Mouse (Mus musculus): ENCODE measurements around the gene Mdh2. TPM values are rescaled to one million over a fixed set of nuclear protein-coding genes. Genes with fewer than 3 reads are reported as not detected.

Gene Mdh2
- polyA plus RNA-seq, 1 experiment from 2014 or later, result 1,172 TPM

GRCm38 (mm10) chr5:135802641-135803040, 24.4 kb downstream of the Mdh2 start:
- H3K9me3 ChIP-seq (ENCODE audit: control insufficient read depth, low read length), result peaks cover 3% of the 10 kb centered on the region; the same call in 1 of the 2 replicates
- no peaks in the 10 kb centered on the region for H3K36me3 ChIP-seq (ENCODE audit: control insufficient read depth, insufficient read depth, low read length)
- no peak overlapping the region for H3K4me3 ChIP-seq (ENCODE audit: control insufficient read depth in 1 of 2, insufficient read depth in 1 of 2, low read depth in 1 of 2, low read length in 2 of 2)
- 0 out of 2 replicates have a peak, but pooled peaks cover 3% of the 10 kb centered on the region for H3K27me3 ChIP-seq (ENCODE audit: control insufficient read depth, insufficient read depth, low read length)
- H3K27ac ChIP-seq (replicated peaks in 1 of 2; ENCODE audit: control insufficient read depth in 1 of 2, insufficient read depth in 1 of 2, low read depth in 2 of 2, low read length in 2 of 2), result no peak overlapping the region
- no peak overlapping the region for H3K9ac ChIP-seq (ENCODE audit: low read length)
- 85% methylated on average over 8 of the region's 8 CpGs for WGBS
- no peak overlapping the region for H3K4me2 ChIP-seq (ENCODE audit: low read length)
- ATAC-seq (ENCODE audit: insufficient number of reproducible peaks, insufficient read depth, low FRiP score, low read depth), result no peak
- H3K4me1 ChIP-seq (ENCODE audit: control insufficient read depth in 2 of 2, insufficient read depth in 2 of 2, low read length in 2 of 2), result peaks cover 7 to 12% of the 10 kb centered on the region in 2 experiments

GRCm38 (mm10) chr5:135803135-135803534, 24.9 kb downstream of the Mdh2 start:
- no peak for ATAC-seq (ENCODE audit: insufficient number of reproducible peaks, insufficient read depth, low FRiP score, low read depth)
- Histone ChIP-seq H3K27ac (replicated peaks in 1 of 2; ENCODE audit: control insufficient read depth in 1 of 2, insufficient read depth in 1 of 2, low read depth in 2 of 2, low read length in 2 of 2) (no peak overlapping the region), H3K27me3 (ENCODE audit: control insufficient read depth, insufficient read depth, low read length) (0 out of 2 replicates have a peak, but pooled peaks cover 3% of the 10 kb centered on the region), H3K9me3 (ENCODE audit: control insufficient read depth, low read length) (peaks cover 3% of the 10 kb centered on the region; the same call in 1 of the 2 replicates), H3K4me2 (ENCODE audit: low read length) (no peak overlapping the region), H3K4me1 (ENCODE audit: control insufficient read depth in 2 of 2, insufficient read depth in 2 of 2, low read length in 2 of 2) (peaks cover 7 to 12% of the 10 kb centered on the region in 2 experiments), H3K36me3 (ENCODE audit: control insufficient read depth, insufficient read depth, low read length) (no peaks in the 10 kb centered on the region), H3K9ac (ENCODE audit: low read length) (no peak overlapping the region), H3K4me3 (ENCODE audit: control insufficient read depth in 1 of 2, insufficient read depth in 1 of 2, low read depth in 1 of 2, low read length in 2 of 2) (no peak overlapping the region)
- WGBS, result 52% methylated on average over 4 of the region's 4 CpGs

GRCm38 (mm10) chr5:135803676-135804075, 25.4 kb downstream of the Mdh2 start:
- Histone ChIP-seq H3K4me1 (ENCODE audit: control insufficient read depth in 2 of 2, insufficient read depth in 2 of 2, low read length in 2 of 2) (peaks cover 7 to 12% of the 10 kb centered on the region in 2 experiments), H3K4me2 (ENCODE audit: low read length) (no peak overlapping the region), H3K9me3 (ENCODE audit: control insufficient read depth, low read length) (peaks cover 3% of the 10 kb centered on the region; the same call in 1 of the 2 replicates), H3K4me3 (ENCODE audit: control insufficient read depth in 1 of 2, insufficient read depth in 1 of 2, low read depth in 1 of 2, low read length in 2 of 2) (no peak overlapping the region), H3K27me3 (ENCODE audit: control insufficient read depth, insufficient read depth, low read length) (0 out of 2 replicates have a peak, but pooled peaks cover 3% of the 10 kb centered on the region), H3K27ac (replicated peaks in 1 of 2; ENCODE audit: control insufficient read depth in 1 of 2, insufficient read depth in 1 of 2, low read depth in 2 of 2, low read length in 2 of 2) (no peak overlapping the region), H3K36me3 (ENCODE audit: control insufficient read depth, insufficient read depth, low read length) (no peaks in the 10 kb centered on the region), H3K9ac (ENCODE audit: low read length) (no peak overlapping the region)
- ATAC-seq (ENCODE audit: insufficient number of reproducible peaks, insufficient read depth, low FRiP score, low read depth), result no peak
- 75% methylated on average over 4 of the region's 4 CpGs for WGBS

- ATAC-seq (ENCODE audit: insufficient number of reproducible peaks, insufficient read depth, low FRiP score, low read depth), result no peak
- no peaks in the 10 kb centered on the region for H3K36me3 ChIP-seq (ENCODE audit: control insufficient read depth, insufficient read depth, low read length)
- peaks cover 7 to 12% of the 10 kb centered on the region in 2 experiments for H3K4me1 ChIP-seq (ENCODE audit: control insufficient read depth in 2 of 2, insufficient read depth in 2 of 2, low read length in 2 of 2)
- H3K4me2 ChIP-seq (ENCODE audit: low read length), result no peak overlapping the region
- 68% methylated on average over 2 of the region's 2 CpGs for WGBS
- H3K27me3 ChIP-seq (ENCODE audit: control insufficient read depth, insufficient read depth, low read length), result 0 out of 2 replicates have a peak, but pooled peaks cover 3% of the 10 kb centered on the region
- no peak overlapping the region for H3K9ac ChIP-seq (ENCODE audit: low read length)
- no peak overlapping the region for H3K27ac ChIP-seq (replicated peaks in 1 of 2; ENCODE audit: control insufficient read depth in 1 of 2, insufficient read depth in 1 of 2, low read depth in 2 of 2, low read length in 2 of 2)
- H3K4me3 ChIP-seq (ENCODE audit: control insufficient read depth in 1 of 2, insufficient read depth in 1 of 2, low read depth in 1 of 2, low read length in 2 of 2), result no peak overlapping the region
- peaks cover 3% of the 10 kb centered on the region; the same call in 1 of the 2 replicates for H3K9me3 ChIP-seq (ENCODE audit: control insufficient read depth, low read length)
Measured at GRCm38 (mm10) chr5:135804735-135805134, 26.5 kb downstream of the Mdh2 start.

- no peak for ATAC-seq (ENCODE audit: insufficient number of reproducible peaks, insufficient read depth, low FRiP score, low read depth)
- H3K36me3 ChIP-seq (ENCODE audit: control insufficient read depth, insufficient read depth, low read length), result no peaks in the 10 kb centered on the region
- 0 out of 2 replicates have a peak, but pooled peaks cover 3% of the 10 kb centered on the region for H3K27me3 ChIP-seq (ENCODE audit: control insufficient read depth, insufficient read depth, low read length)
- no peak within 1 kb of the TSS for H3K9ac ChIP-seq (ENCODE audit: low read length)
- H3K4me3 ChIP-seq (ENCODE audit: control insufficient read depth in 1 of 2, insufficient read depth in 1 of 2, low read depth in 1 of 2, low read length in 2 of 2), result no peak within 1 kb of the TSS
- H3K4me2 ChIP-seq (ENCODE audit: low read length), result no peak within 1 kb of the TSS
- peaks cover 3% of the 10 kb centered on the region; the same call in 1 of the 2 replicates for H3K9me3 ChIP-seq (ENCODE audit: control insufficient read depth, low read length)
- H3K4me1 ChIP-seq (ENCODE audit: control insufficient read depth in 2 of 2, insufficient read depth in 2 of 2, low read length in 2 of 2), result no peaks in the 10 kb centered on the region; a peak in 1 of 4 replicates
- H3K27ac ChIP-seq (replicated peaks in 1 of 2; ENCODE audit: control insufficient read depth in 1 of 2, insufficient read depth in 1 of 2, low read depth in 2 of 2, low read length in 2 of 2), result no peak within 1 kb of the TSS
- WGBS, result 4% methylated on average over 29 of the region's 29 CpGs
Measured at GRCm38 (mm10) chr5:135806555-135807262, 28.4 kb downstream of the Mdh2 start, which contains the start of gene Srrm3. TSS of gene Srrm3 (plus strand) at chr5:135806890.

- peaks cover 3% of the 10 kb centered on the region; the same call in 1 of the 2 replicates for H3K9me3 ChIP-seq (ENCODE audit: control insufficient read depth, low read length)
- 42% methylated on average over 3 of the region's 3 CpGs for whole genome bisulfite sequencing
- ATAC-seq (ENCODE audit: insufficient number of reproducible peaks, insufficient read depth, low FRiP score, low read depth), result no peak
- H3K4me1 ChIP-seq (ENCODE audit: control insufficient read depth in 2 of 2, insufficient read depth in 2 of 2, low read length in 2 of 2), result no peaks in the 10 kb centered on the region; a peak in 1 of 4 replicates
- H3K4me2 ChIP-seq (ENCODE audit: low read length), result no peak overlapping the region
- 0 out of 2 replicates have a peak, but pooled peaks cover 3% of the 10 kb centered on the region for H3K27me3 ChIP-seq (ENCODE audit: control insufficient read depth, insufficient read depth, low read length)
- H3K27ac ChIP-seq (replicated peaks in 1 of 2; ENCODE audit: control insufficient read depth in 1 of 2, insufficient read depth in 1 of 2, low read depth in 2 of 2, low read length in 2 of 2), result no peak overlapping the region
- no peak overlapping the region for H3K9ac ChIP-seq (ENCODE audit: low read length)
- H3K36me3 ChIP-seq (ENCODE audit: control insufficient read depth, insufficient read depth, low read length), result no peaks in the 10 kb centered on the region
- H3K4me3 ChIP-seq (ENCODE audit: control insufficient read depth in 1 of 2, insufficient read depth in 1 of 2, low read depth in 1 of 2, low read length in 2 of 2), result no peak overlapping the region
Measured at GRCm38 (mm10) chr5:135807263-135807637, 29.0 kb downstream of the Mdh2 start.

- Histone ChIP-seq H3K36me3 (ENCODE audit: control insufficient read depth, insufficient read depth, low read length) (no peaks in the 10 kb centered on the region), H3K9ac (ENCODE audit: low read length) (no peak overlapping the region), H3K4me1 (ENCODE audit: control insufficient read depth in 2 of 2, insufficient read depth in 2 of 2, low read length in 2 of 2) (no peaks in the 10 kb centered on the region), H3K27ac (replicated peaks in 1 of 2; ENCODE audit: control insufficient read depth in 1 of 2, insufficient read depth in 1 of 2, low read depth in 2 of 2, low read length in 2 of 2) (no peak overlapping the region), H3K9me3 (ENCODE audit: control insufficient read depth, low read length) (no peaks in the 10 kb centered on the region), H3K4me2 (ENCODE audit: low read length) (no peak overlapping the region), H3K4me3 (ENCODE audit: control insufficient read depth in 1 of 2, insufficient read depth in 1 of 2, low read depth in 1 of 2, low read length in 2 of 2) (no peak overlapping the region), H3K27me3 (ENCODE audit: control insufficient read depth, insufficient read depth, low read length) (peaks cover 14% of the 10 kb centered on the region)
- 66% methylated on average over 5 of the region's 5 CpGs for WGBS
- no peak for ATAC-seq (ENCODE audit: insufficient number of reproducible peaks, insufficient read depth, low FRiP score, low read depth)
Measured at GRCm38 (mm10) chr5:135812991-135813390, 34.7 kb downstream of the Mdh2 start.
